Mouse (Mus musculus): ENCODE measurements around the gene Ksr2. TPM values are rescaled to one million over a fixed set of nuclear protein-coding genes. Genes with fewer than 3 reads are reported as not detected.

The Ksr2 gene
- polyA plus RNA-seq, 1 experiment: 9.1 TPM

- H3K4me1 ChIP-seq (ENCODE audit: control insufficient read depth, insufficient read depth, low read length): no peaks in the 10 kb centered on the region
- no peak overlapping the region for H3K27ac ChIP-seq (ENCODE audit: insufficient read depth, low read length)
- H3K4me3 ChIP-seq (ENCODE audit: insufficient read depth, low read length): no peak overlapping the region
- no peak for TF ChIP-seq POLR2A (IDR thresholded peaks at IDR 0.05; ENCODE audit: extremely low read depth, insufficient read depth, low read length)
Measured at GRCm38 (mm10) chr5:117731311-117731710, 317.5 kb downstream of the Ksr2 start.

- no peak for TF ChIP-seq POLR2A (IDR thresholded peaks at IDR 0.05; ENCODE audit: extremely low read depth, insufficient read depth, low read length)
- no peak for TF ChIP-seq CTCF (IDR thresholded peaks at IDR 0.05; ENCODE audit: extremely low read depth, insufficient read depth, low read length)
- Histone ChIP-seq H3K27ac (ENCODE audit: insufficient read depth, low read length) (no peak overlapping the region), H3K4me3 (ENCODE audit: insufficient read depth, low read length) (no peak overlapping the region), H3K4me1 (ENCODE audit: control insufficient read depth, insufficient read depth, low read length) (no peaks in the 10 kb centered on the region)
Measured at GRCm38 (mm10) chr5:117744654-117745178, 330.9 kb downstream of the Ksr2 start.

GRCm38 (mm10) chr5:117749353-117749752, 335.6 kb downstream of the Ksr2 start:
- no peak overlapping the region for H3K27ac ChIP-seq (ENCODE audit: insufficient read depth, low read length)
- no peak overlapping the region for H3K4me3 ChIP-seq (ENCODE audit: insufficient read depth, low read length)
- H3K4me1 ChIP-seq (ENCODE audit: control insufficient read depth, insufficient read depth, low read length): no peaks in the 10 kb centered on the region
- no peak for TF ChIP-seq CTCF (IDR thresholded peaks at IDR 0.05; ENCODE audit: extremely low read depth, insufficient read depth, low read length)
- TF ChIP-seq POLR2A (IDR thresholded peaks at IDR 0.05; ENCODE audit: extremely low read depth, insufficient read depth, low read length): no peak

GRCm38 (mm10) chr5:117757696-117758482, 344.1 kb downstream of the Ksr2 start:
- H3K27ac ChIP-seq (ENCODE audit: insufficient read depth, low read length): no peak overlapping the region
- TF ChIP-seq CTCF (IDR thresholded peaks at IDR 0.05; ENCODE audit: extremely low read depth, insufficient read depth, low read length) (no peak), POLR2A (IDR thresholded peaks at IDR 0.05; ENCODE audit: extremely low read depth, insufficient read depth, low read length) (no peak)
- H3K4me3 ChIP-seq (ENCODE audit: insufficient read depth, low read length): no peak overlapping the region
- no peaks in the 10 kb centered on the region for H3K4me1 ChIP-seq (ENCODE audit: control insufficient read depth, insufficient read depth, low read length)

GRCm38 (mm10) chr5:117761181-117761832, 347.5 kb downstream of the Ksr2 start:
- Histone ChIP-seq H3K4me3 (ENCODE audit: insufficient read depth, low read length) (no peak overlapping the region), H3K4me1 (ENCODE audit: control insufficient read depth, insufficient read depth, low read length) (no peaks in the 10 kb centered on the region), H3K27ac (ENCODE audit: insufficient read depth, low read length) (no peak overlapping the region)
- TF ChIP-seq POLR2A (IDR thresholded peaks at IDR 0.05; ENCODE audit: extremely low read depth, insufficient read depth, low read length) (no peak), CTCF (IDR thresholded peaks at IDR 0.05; ENCODE audit: extremely low read depth, insufficient read depth, low read length) (peak; percentile 27)

- Histone ChIP-seq H3K4me3 (ENCODE audit: insufficient read depth, low read length) (no peak overlapping the region), H3K4me1 (ENCODE audit: control insufficient read depth, insufficient read depth, low read length) (no peaks in the 10 kb centered on the region), H3K27ac (ENCODE audit: insufficient read depth, low read length) (no peak overlapping the region)
- no peak for TF ChIP-seq CTCF (IDR thresholded peaks at IDR 0.05; ENCODE audit: extremely low read depth, insufficient read depth, low read length)
- no peak for TF ChIP-seq POLR2A (IDR thresholded peaks at IDR 0.05; ENCODE audit: extremely low read depth, insufficient read depth, low read length)
Measured at GRCm38 (mm10) chr5:117764496-117764895, 350.7 kb downstream of the Ksr2 start.

- H3K27ac ChIP-seq (ENCODE audit: insufficient read depth, low read length): no peak overlapping the region
- TF ChIP-seq CTCF (IDR thresholded peaks at IDR 0.05; ENCODE audit: extremely low read depth, insufficient read depth, low read length) (no peak), POLR2A (IDR thresholded peaks at IDR 0.05; ENCODE audit: extremely low read depth, insufficient read depth, low read length) (no peak)
- H3K4me1 ChIP-seq (ENCODE audit: control insufficient read depth, insufficient read depth, low read length): no peaks in the 10 kb centered on the region
- no peak overlapping the region for H3K4me3 ChIP-seq (ENCODE audit: insufficient read depth, low read length)
Measured at GRCm38 (mm10) chr5:117779175-117779574, 365.4 kb downstream of the Ksr2 start.

- no peaks in the 10 kb centered on the region for H3K4me1 ChIP-seq (ENCODE audit: control insufficient read depth, insufficient read depth, low read length)
- H3K4me3 ChIP-seq (ENCODE audit: insufficient read depth, low read length): no peak within 1 kb of the TSS
- H3K27ac ChIP-seq (ENCODE audit: insufficient read depth, low read length): no peak within 1 kb of the TSS
- TF ChIP-seq POLR2A (IDR thresholded peaks at IDR 0.05; ENCODE audit: extremely low read depth, insufficient read depth, low read length): no peak
- no peak for TF ChIP-seq CTCF (IDR thresholded peaks at IDR 0.05; ENCODE audit: extremely low read depth, insufficient read depth, low read length)
Measured at GRCm38 (mm10) chr5:117780681-117781080, 366.9 kb downstream of the Ksr2 start, which contains the start of gene Nos1. Nos1 (plus strand) TSS chr5:117781032.

- Histone ChIP-seq H3K4me1 (ENCODE audit: control insufficient read depth, insufficient read depth, low read length) (no peaks in the 10 kb centered on the region), H3K4me3 (ENCODE audit: insufficient read depth, low read length) (no peak overlapping the region), H3K27ac (ENCODE audit: insufficient read depth, low read length) (no peak overlapping the region)
- no peak for TF ChIP-seq POLR2A (IDR thresholded peaks at IDR 0.05; ENCODE audit: extremely low read depth, insufficient read depth, low read length)
- no peak for TF ChIP-seq CTCF (IDR thresholded peaks at IDR 0.05; ENCODE audit: extremely low read depth, insufficient read depth, low read length)
Measured at GRCm38 (mm10) chr5:117781178-117781577, 367.4 kb downstream of the Ksr2 start.

GRCm38 (mm10) chr5:117790071-117790470, 376.3 kb downstream of the Ksr2 start:
- Histone ChIP-seq H3K4me1 (ENCODE audit: control insufficient read depth, insufficient read depth, low read length) (no peaks in the 10 kb centered on the region), H3K4me3 (ENCODE audit: insufficient read depth, low read length) (no peak overlapping the region), H3K27ac (ENCODE audit: insufficient read depth, low read length) (no peak overlapping the region)
- TF ChIP-seq CTCF (IDR thresholded peaks at IDR 0.05; ENCODE audit: extremely low read depth, insufficient read depth, low read length): no peak
- no peak for TF ChIP-seq POLR2A (IDR thresholded peaks at IDR 0.05; ENCODE audit: extremely low read depth, insufficient read depth, low read length)
